Mouse (Mus musculus): ENCODE results near the gene Abca9.

GRCm38 (mm10) chr11:110091328-110091727, 76.7 kb downstream of the Abca9 start:
- TF ChIP-seq CTCF (conservative IDR thresholded peaks at IDR 0.05; ENCODE audit: insufficient read depth, insufficient read length, low read depth, low read length) (no peak), POLR2A (IDR thresholded peaks at IDR 0.05; ENCODE audit: low read depth, low read length) (no peak)
